Mouse (Mus musculus) gastrocnemius, postnatal 25 days (tissue): ENCODE results near the gene Nrros. TPM values are rescaled to one million over a fixed set of nuclear protein-coding genes. Genes with fewer than 3 reads are reported as not detected.
A peak's percentile ranks its signal among the peaks of the same experiment; 100 is the strongest.

Experiments
- DNase-seq: peaks from one replicate; pipeline ENCODE4 v3.0.0; 2022
- long read RNA-seq, 2 experiments: library from polyadenylated mRNA; stranded (forward); transcript quantifications; one replicate each; pipeline ENCODE4 v2.0.0; 2021
- total RNA-seq, 2 experiments: library from RNA; stranded (reverse); gene quantifications; 1 replicate in 1 of 2; 2 replicates in 1 of 2; pipeline ENCODE4 v1.2.3; 2021

Nrros gene
- total RNA-seq = 1 to 10 TPM; 1.9 to 2.5 TPM
- long read RNA-seq, experiment 1, partial matches to known transcripts = 0 of 2 reads
- long read RNA-seq, experiment 1, other reads (novel, unspliced or antisense) = 0 of 2 reads
- long read RNA-seq, experiment 2, transcript Nrros-201 (3 exons, 2,548 nt) = major isoform, 5 of 6 reads
- long read RNA-seq, experiment 2, partial matches to known transcripts = 0 of 6 reads
- long read RNA-seq, experiment 2, other reads (novel, unspliced or antisense) = 0 of 6 reads

DNA sequence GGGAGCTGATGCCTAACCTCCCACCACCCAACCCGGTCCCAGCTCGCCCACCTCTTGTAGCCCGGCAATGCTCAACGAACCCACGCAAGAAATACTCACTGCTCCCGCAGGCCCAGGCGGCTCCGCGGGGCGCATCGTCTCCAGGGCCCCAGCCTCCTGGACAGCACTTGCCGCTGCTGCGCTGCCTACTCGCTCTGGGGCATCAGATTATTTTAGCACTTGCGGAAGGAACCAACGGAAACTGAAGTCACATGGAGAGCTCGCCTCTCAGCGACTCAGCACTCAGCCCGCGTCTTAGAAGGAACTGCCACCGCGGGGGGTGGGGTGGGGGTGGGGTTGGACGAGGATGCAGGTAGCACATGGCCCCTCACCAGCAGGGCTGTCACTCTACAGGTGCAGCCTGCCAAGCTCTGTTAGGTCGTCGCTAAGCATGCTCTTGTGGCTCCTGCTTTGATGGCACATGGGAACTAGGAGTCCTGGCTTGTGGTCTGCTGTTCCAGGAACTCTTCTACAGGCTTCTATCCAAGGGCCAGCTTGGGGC, at the start of gene Nrros:
Gene Nrros (minus strand): TSS at position 314 of the 541 bp plus-strand sequence.
- peak; percentile 54 for DNase-seq

DNA sequence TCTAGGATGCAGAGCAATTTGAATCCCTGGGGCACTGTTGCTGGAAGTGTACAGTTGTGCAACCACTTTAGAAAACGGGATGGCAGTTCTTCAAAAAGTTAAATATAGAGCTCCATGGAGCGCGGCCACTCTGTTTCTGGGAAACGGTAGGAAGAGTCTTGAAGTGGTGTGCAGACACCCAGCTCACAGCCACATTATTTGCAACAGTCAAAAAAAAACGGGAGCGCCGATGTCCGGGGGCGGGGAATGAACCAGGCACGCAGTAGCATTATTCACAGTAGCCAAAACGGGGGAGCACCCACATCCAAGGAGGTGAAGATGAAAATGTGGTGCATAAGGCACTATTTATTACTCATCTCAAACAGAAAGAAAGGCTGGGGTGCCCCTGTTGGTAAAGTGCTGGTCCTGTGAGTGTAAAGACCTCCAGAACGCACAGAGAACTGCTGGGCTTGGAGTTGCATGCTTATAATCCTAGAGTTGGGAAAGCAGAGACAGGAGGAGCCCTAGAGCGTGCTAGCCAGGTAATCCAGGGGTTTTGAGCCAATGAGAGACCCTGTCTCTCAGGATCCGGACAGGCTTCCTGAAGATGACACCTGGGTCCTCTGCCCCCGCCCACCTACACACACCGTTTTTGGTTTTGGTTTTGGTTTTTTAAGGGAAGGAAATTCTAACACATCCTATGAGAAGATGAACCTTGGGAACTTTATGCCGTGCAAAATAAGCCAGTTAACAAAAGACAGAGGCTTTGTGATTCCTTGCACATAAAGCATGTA, 49.6 kb upstream of the Nrros start:
- no peak for DNase-seq

DNA sequence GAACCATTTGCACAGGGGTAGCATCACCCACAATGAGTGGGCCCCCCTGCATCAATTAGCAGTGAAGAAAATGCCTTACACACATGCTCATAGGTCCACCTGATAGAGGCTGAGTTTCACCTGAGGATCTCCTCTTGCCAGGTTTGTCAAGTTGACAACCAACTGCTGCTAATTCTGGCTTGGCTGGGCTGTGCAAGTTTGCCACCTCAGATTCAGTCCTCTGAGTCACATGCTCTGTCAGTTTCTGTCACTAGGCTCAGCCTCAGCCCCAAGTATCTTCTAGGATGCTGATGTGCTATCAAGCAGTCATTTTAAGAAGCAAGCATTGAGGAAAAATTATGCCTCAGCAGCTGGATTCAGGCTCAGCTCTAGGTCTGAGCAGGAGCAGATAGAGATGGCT, 48.8 kb upstream of the Nrros start:
- DNase-seq = no peak

DNA sequence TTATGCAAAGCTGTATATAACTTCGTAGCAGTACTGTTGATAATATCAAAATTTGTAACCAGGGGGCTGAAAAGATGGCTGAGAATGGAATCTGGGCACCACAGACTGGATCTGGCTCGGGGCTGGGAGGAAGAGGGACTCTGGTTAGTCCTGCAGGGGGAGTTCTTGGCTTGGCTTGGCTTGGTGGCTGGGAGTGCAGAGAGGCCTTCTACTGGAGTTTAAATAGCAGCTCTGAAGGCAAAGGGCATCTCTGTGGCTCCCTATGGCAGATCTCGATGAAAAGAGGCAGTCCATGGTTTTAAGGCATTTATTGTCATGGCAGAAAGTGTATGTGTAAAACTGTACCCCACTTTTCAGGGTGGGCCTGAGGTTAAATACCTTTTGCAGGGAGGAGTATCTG, 39.5 kb upstream of the Nrros start:
- DNase-seq = no peak

DNA sequence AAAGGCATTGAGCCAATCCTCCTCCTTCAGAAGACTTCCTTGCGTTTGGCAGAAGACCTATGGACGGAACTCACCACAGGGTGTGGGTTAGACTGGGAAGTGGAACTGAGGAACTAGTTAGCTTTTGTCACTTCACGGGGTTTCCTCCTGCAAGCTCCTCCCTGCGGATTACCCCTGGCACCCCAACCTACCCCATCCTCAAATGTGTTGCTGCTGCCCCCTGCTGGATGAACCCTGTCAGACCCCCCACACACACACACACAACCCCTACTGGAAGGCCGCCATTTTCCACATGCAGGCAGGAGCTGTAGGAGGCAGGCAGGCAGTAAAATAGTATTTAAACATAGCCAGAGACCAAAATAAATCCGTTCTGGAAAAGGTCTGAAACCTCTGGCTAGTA, 37.3 kb upstream of the Nrros start:
- peak; percentile 70 for DNase-seq

DNA sequence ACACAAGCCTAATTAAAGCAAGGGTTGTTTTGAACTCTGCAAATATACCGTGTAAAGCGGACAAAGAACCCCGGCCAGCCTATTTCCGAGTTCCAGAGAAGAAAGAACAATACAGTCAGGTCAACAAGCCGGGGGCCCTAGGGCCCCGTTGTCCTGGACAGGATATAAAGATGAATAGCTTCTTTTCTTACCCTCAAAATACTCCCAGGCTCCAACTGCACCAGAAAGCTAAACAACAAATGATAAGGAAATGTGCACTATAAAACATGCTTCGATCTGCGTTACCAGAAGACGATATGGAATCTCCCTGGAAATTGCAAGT, 35.6 kb upstream of the Nrros start:
- DNase-seq = no peak

- DNase-seq = no peak
These were observed 35.0 kb upstream of the Nrros start for GRCm38 (mm10) chr16:32200256-32201003.

DNA sequence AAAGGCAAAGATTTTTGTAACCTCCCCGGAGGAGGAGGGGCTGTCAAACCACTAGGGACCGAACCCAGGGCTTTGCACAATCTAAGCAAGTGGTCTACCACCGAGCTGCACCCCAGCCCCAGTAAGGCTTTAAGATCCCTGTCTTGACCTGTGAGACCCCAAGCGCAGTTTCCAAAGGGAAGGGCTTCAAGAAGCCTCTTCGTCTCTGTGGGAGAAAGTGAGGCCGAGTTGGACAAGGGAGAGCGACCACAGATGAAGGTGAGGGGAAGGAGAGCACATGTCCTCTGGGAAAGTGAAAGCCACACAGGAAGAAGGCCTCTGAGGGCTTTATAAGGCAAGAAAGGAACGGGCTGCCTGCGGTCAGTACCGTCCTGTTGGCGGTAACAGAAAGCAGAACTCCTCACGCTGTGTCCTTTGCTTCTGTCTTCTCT, 24.6 kb upstream of the Nrros start:
- DNase-seq = no peak

DNA sequence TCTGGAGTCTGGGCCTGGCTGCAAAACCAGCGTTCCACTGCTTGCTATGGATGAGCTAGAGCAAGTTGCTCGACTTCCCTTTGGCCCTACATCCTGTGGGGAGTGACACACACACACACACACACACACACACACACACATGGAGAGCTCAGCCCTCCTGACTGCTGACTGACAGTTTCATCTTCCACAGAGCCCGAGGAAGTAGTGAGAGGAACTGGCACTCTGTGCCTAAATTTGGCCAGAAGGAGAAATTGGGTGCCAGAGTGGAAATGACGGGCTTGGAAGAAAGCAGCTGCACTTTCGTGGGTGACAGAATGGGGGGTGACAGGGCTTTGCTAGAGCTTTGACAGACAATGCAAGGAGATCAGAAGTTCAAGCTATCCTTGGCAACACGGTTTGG, 23.7 kb upstream of the Nrros start:
- DNase-seq = peak; percentile 39

- no peak for DNase-seq
These were observed 20.7 kb upstream of the Nrros start for GRCm38 (mm10) chr16:32186056-32186455.

DNA sequence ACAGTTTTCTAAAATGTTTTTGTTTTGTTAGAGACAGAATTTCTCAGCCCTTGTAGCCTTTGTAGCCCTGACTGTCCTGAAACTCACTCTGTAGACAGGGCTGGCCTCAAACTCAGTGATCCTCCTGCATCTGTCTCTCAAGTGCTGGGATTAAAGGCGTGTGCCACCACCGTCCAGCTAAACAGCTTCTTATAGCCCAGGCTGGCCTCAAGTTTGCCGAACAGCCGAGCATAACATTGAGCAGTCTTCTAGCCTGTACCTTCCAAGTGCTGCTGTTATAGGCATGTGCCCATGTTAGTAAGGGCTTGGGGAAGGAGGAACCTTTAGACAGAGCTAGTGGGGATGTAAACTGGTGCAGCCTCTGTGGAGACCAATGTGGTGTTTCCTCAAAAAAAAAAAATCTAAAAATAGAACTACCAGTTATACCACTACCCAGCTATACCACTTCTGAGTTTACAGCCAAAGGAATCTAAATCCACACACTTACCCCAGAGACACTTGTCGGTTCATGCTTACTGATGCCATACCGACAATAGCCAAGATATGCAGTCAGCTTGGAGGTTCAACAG, 14.0 kb upstream of the Nrros start, which contains the start of gene Bex6:
Gene Bex6 (plus strand): TSS at position 491 of the 569 bp plus-strand sequence.
- no peak for DNase-seq

- peak; percentile 26 for DNase-seq
These were observed 11.7 kb upstream of the Nrros start for GRCm38 (mm10) chr16:32176896-32177686.

GRCm38 (mm10) chr16:32175029-32175428, 9.6 kb upstream of the Nrros start:
- DNase-seq = no peak

- DNase-seq = no peak
These were observed 9.1 kb upstream of the Nrros start for GRCm38 (mm10) chr16:32174340-32175005.

GRCm38 (mm10) chr16:32173401-32173800, 8.0 kb upstream of the Nrros start:
- no peak for DNase-seq

DNA sequence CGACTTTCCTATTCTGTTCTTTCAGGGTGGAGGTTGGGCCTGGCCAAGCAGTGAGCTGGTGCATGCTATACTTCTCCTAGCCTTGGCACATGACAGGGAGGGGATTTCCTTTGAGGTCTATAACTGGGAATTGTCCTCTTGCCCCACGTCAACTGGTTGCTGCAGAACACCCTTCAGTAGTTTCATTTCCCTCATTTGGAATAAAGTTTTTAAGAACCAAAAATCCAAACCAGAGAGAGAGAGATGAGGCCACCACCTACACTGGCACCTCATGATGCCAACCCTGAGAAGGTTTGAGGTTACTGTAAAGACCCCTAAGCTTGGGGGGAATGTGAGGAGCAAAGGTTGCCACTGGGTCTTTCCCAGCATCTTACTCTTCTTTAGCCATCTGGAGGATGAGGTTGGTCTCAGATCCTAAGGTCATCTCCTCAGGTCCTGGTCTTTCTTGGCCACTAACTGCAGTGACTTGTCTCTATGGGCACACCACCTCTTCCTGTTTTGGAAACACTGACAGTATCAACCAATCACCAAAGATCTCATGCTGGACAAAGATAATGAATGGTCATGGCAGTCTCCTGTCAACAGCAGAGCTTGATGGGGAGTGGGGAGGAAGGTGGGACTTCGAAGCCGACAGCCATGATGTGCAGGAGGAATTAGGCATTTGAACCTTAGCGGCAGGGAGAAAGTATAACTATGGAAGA, 5.8 kb upstream of the Nrros start:
- no peak for DNase-seq

DNA sequence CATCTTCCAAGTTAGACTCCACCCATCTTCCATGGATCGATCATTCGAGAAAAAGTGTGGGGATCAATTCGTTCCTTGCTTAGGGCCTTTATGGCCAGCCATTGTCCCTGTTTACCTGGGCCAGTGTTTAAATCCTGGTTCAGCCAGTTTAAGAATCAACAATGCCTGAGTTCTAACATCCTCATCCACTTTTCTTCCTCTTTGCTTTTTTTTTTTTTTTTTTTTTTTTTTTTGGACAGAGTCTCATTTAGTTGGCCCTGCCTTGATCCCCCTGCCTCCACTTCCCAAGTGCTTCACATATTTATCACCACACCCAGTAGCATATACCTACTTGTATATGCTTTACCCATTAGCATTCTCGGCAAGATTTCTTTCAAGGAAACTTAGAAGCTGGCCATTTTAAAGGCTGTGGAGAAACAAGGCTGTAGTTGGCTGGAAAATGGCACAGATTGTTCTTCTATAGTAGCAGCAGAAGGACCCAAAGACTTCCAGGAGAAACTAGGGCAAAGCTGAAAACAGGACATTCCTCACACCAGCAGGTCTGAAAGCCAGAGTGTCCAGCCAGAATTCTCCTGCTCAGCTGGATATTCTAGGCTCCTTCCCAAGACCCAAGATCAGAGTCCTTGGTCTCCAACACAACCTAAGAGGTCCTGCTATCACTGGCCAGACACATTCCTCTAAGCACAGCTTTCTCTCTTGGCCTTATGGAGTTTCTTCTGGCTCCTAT, 2.6 kb upstream of the Nrros start:
- DNase-seq = no peak

- DNase-seq = no peak
These were observed 882 bp downstream of the Nrros start for GRCm38 (mm10) chr16:32164396-32165027.

GRCm38 (mm10) chr16:32163891-32164290, 1.5 kb downstream of the Nrros start:
- no peak for DNase-seq
